Mouse (Mus musculus) liver, adult 2 months (tissue): ENCODE measurements around the gene Palld.

Experiments used
- CTCF ChIP-seq: fragments of 200-500 bp; IDR thresholded peaks from 2 replicates; pipeline ENCODE4 v1.5.1; 2011; ENCODE audit warnings: low read depth, low read length, control low read depth
- POLR2A ChIP-seq: fragments of 200-500 bp; IDR thresholded peaks from 2 replicates; pipeline ENCODE4 v1.6.1; 2011; ENCODE audit warnings: low read length, control low read depth; ENCODE audit not compliant: insufficient read depth; ENCODE audit errors: extremely low read depth

- TF ChIP-seq CTCF (no peak), POLR2A (no peak)
Observed at GRCm38 (mm10) chr8:61625656-61626210, 276.8 kb downstream of the Palld start.
